Mouse (Mus musculus) kidney, adult 2 months (tissue): ENCODE results near the gene Tet3.

Experiments used
- CTCF ChIP-seq: fragments of 200-500 bp; conservative IDR thresholded peaks from 2 replicates; pipeline ENCODE4 v1.5.1; 2011; ENCODE audit warnings: low read depth, mild to moderate bottlenecking, control low read depth, low read length, moderate library complexity, mixed read lengths; ENCODE audit not compliant: insufficient read depth, insufficient read length
- POLR2A ChIP-seq: fragments of 200-500 bp; IDR thresholded peaks from one replicate; pipeline ENCODE4 v1.6.1; 2011; ENCODE audit warnings: low read depth, low read length, control low read depth

- TF ChIP-seq CTCF (no peak), POLR2A (no peak)
Observed at GRCm38 (mm10) chr6:83405511-83406064, 53.3 kb downstream of the Tet3 start.
